Mouse (Mus musculus) kidney, adult 2 months (tissue): ENCODE measurements at regions not wholly inside any gene's neighbourhood (a gene's known extent, or its start where the extent isn't known, plus 50 kb on each side); places are given as distances from the start of the nearest gene placed in this dataset.
"Not testable (repeated sequence)": the region's sequence is repeated elsewhere in the genome, so short reads cannot be mapped to it uniquely, and the experiment has no call there.

Experiments used
- CTCF ChIP-seq: fragments of 200-500 bp; conservative IDR thresholded peaks from 2 replicates; pipeline ENCODE4 v1.5.1; 2011; ENCODE audit warnings: low read depth, mild to moderate bottlenecking, control low read depth, low read length, moderate library complexity, mixed read lengths; ENCODE audit not compliant: insufficient read depth, insufficient read length
- POLR2A ChIP-seq: fragments of 200-500 bp; IDR thresholded peaks from one replicate; pipeline ENCODE4 v1.6.1; 2011; ENCODE audit warnings: low read depth, low read length, control low read depth

DNA sequence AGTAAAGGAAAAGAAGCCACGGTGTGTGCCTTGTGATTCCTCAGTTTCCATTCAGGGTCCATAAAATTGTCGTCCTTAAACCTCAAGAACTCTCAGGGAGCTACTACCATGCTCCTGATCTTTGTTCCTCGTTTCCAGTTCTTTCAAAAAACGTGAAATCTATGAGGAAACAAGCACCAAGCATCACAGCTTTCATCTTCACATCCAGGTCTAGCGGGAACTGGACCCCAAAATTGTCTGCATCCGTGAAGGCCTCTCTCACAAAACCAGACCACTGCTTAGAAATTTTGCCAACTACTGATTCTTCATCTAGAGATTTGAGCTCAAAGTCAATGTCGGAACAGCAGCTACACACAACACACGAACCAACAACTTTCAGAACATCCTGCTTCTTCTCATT, 491.0 kb upstream of the Gm9747 start:
- not testable (repeated sequence) for TF ChIP-seq POLR2A, CTCF
